Mouse (Mus musculus) small intestine, adult 2 months (tissue): ENCODE results near the gene Ncaph. TPM values are rescaled to one million over a fixed set of nuclear protein-coding genes. Genes with fewer than 3 reads are reported as not detected.
"Not testable (repeated sequence)": the region's sequence is repeated elsewhere in the genome, so short reads cannot be mapped to it uniquely, and the experiment has no call there.

Experiments used
- H3K27ac ChIP-seq: fragments of 200-500 bp; 2 replicates; pipeline ENCODE4 v1.5.1; 2012; ENCODE audit warnings: low read depth, low read length, control low read depth, inconsistent platforms; ENCODE audit not compliant: insufficient read depth
- H3K27me3 ChIP-seq: fragments of 200-500 bp; 2 replicates; pipeline ENCODE4 v1.6.1; 2012; ENCODE audit warnings: mild to moderate bottlenecking, moderate library complexity, low read length, inconsistent platforms; ENCODE audit not compliant: control insufficient read depth, insufficient read depth
- H3K36me3 ChIP-seq: fragments of 200-500 bp; 2 replicates; pipeline ENCODE4 v1.6.1; 2012; ENCODE audit warnings: mild to moderate bottlenecking, low read length, control low read depth, inconsistent platforms; ENCODE audit not compliant: control insufficient read depth, insufficient read depth
- H3K4me1 ChIP-seq: fragments of 200-500 bp; 2 replicates; pipeline ENCODE4 v1.6.1; 2012; ENCODE audit warnings: low read length, inconsistent platforms, mixed read lengths; ENCODE audit not compliant: control insufficient read depth, insufficient read depth, insufficient read length
- H3K4me3 ChIP-seq: fragments of 200-500 bp; 2 replicates; pipeline ENCODE4 v1.5.1; 2012; ENCODE audit warnings: low read depth, mild to moderate bottlenecking, control low read depth, inconsistent platforms, low read length, moderate library complexity
- CTCF ChIP-seq: fragments of 200-500 bp; IDR thresholded peaks from 2 replicates; pipeline ENCODE4 v1.5.1; 2012; ENCODE audit warnings: low read depth, mild to moderate bottlenecking, control low read depth, inconsistent platforms, low read length, moderate library complexity, mixed read lengths; ENCODE audit not compliant: insufficient replicate concordance, insufficient read length; ENCODE audit errors: extremely low read depth
- POLR2A ChIP-seq: fragments of 200-500 bp; IDR thresholded peaks from 2 replicates; pipeline ENCODE4 v1.6.1; 2012; ENCODE audit warnings: low read depth, mild to moderate bottlenecking, control low read depth, inconsistent platforms, low read length, moderate library complexity
- whole genome bisulfite sequencing: fragments of 180-500 bp; shearing (Covaris S2); methylation state at CpG from one replicate; pipeline ENCODE4 v1.1.7; 2018; 5-methylcytosine and 5-hydroxymethylcytosine counted together
- polyA plus RNA-seq: library from polyadenylated mRNA; depleted of rRNA; stranded (reverse); fragments of >200 nt; gene quantifications from 2 replicates; pipeline ENCODE4 v1.2.3, GENCODE M21; 2012

Ncaph gene
- polyA plus RNA-seq, 1 experiment: 2.2 TPM

DNA sequence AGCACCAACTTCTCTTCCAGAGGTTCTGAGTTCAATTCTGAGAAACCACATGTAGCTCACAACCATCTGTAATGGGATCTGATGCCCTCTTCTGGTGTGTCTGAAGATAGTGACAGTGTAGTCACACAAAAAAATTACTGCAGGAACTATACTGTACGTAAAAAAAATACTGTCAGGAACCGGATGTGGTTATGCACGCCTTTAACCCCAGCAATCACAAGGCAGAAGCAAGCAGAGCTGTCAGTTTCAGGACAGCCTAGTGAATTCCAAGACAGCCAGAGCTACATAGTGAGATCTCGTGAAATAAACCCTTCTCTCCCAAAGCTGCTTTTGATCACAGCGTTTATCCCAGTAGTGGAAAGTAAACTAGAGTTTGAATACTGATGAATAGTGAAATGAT, 47.5 kb downstream of the Ncaph start:
- Histone ChIP-seq H3K27ac (no peak overlapping the region), H3K4me1 (no peaks in the 10 kb centered on the region), H3K27me3 (no peaks in the 10 kb centered on the region), H3K4me3 (no peak overlapping the region), H3K36me3 (peaks cover 11% of the 10 kb centered on the region)
- WGBS: 83% methylated on average over 5 of the region's 5 CpGs
- TF ChIP-seq CTCF (no peak), POLR2A (no peak)

DNA sequence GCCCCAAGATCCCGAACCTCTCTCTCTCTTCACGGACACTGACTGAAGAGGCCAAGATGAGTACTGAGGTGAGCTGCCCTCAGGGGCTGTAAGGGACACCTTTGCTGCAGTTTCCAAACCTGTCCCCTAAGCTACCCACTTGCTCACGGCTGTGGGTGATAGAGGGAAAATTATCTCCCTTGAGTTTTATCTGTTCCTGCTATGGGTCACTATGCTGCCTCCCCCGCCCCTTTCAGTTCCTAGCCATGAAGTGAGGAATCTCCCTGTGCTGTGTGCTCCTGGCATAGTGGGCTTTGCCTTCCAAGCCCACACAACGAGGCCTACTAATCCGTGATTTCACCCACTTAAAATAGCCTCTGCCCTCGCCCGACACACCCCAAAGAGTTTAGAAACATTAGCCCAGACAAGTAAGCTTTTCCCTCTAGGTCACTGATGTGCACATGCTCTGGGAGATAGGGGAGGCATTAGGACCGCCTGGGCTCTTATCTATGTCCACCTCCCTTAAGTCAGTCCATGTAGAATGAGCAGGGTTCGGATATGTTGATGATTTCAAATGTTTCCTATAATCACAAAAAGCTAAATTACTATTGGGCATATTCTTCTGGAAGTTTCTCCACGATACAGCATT, 53.0 kb downstream of the Ncaph start:
- 89% methylated on average over 11 of the region's 11 CpGs for WGBS

GRCm38 (mm10) chr2:127079881-127080590, 53.7 kb downstream of the Ncaph start:
- no peaks in the 10 kb centered on the region for H3K4me1 ChIP-seq
- 84% methylated on average over 11 of the region's 11 CpGs for WGBS
- TF ChIP-seq POLR2A: no peak
- TF ChIP-seq CTCF: no peak
- H3K27ac ChIP-seq: no peak overlapping the region
- H3K27me3 ChIP-seq: no peaks in the 10 kb centered on the region
- H3K36me3 ChIP-seq: no peaks in the 10 kb centered on the region
- no peak overlapping the region for H3K4me3 ChIP-seq

More for the DNA sequence above, 53.0 kb downstream of the Ncaph start:
- Histone ChIP-seq H3K36me3 (no peaks in the 10 kb centered on the region), H3K4me1 (no peaks in the 10 kb centered on the region), H3K4me3 (no peak overlapping the region), H3K27ac (no peak overlapping the region), H3K27me3 (no peaks in the 10 kb centered on the region)
- TF ChIP-seq POLR2A (no peak), CTCF (no peak)

GRCm38 (mm10) chr2:127079066-127079465, 54.7 kb downstream of the Ncaph start:
- WGBS: 46% methylated on average over 2 of the region's 2 CpGs
- not testable (repeated sequence) for H3K36me3 ChIP-seq, H3K4me1 ChIP-seq, H3K27ac ChIP-seq, H3K4me3 ChIP-seq, H3K27me3 ChIP-seq

GRCm38 (mm10) chr2:127077611-127078010, 56.1 kb downstream of the Ncaph start:
- Histone ChIP-seq H3K27me3 (no peaks in the 10 kb centered on the region), H3K36me3 (no peaks in the 10 kb centered on the region), H3K4me1 (no peaks in the 10 kb centered on the region), H3K27ac (no peak overlapping the region), H3K4me3 (no peak overlapping the region)
- 83% methylated on average over 9 of the region's 9 CpGs for WGBS
- no peak for TF ChIP-seq CTCF
- no peak for TF ChIP-seq POLR2A

- H3K4me3 ChIP-seq: no peak overlapping the region
- no peaks in the 10 kb centered on the region for H3K36me3 ChIP-seq
- 95% methylated on average over 2 of the region's 2 CpGs for WGBS
- H3K27me3 ChIP-seq: no peaks in the 10 kb centered on the region
- no peaks in the 10 kb centered on the region; the same call in 1 of the 2 replicates for H3K4me1 ChIP-seq
- no peak for TF ChIP-seq CTCF
- no peak overlapping the region for H3K27ac ChIP-seq
These were observed 59.6 kb downstream of the Ncaph start for GRCm38 (mm10) chr2:127074116-127074515.

DNA sequence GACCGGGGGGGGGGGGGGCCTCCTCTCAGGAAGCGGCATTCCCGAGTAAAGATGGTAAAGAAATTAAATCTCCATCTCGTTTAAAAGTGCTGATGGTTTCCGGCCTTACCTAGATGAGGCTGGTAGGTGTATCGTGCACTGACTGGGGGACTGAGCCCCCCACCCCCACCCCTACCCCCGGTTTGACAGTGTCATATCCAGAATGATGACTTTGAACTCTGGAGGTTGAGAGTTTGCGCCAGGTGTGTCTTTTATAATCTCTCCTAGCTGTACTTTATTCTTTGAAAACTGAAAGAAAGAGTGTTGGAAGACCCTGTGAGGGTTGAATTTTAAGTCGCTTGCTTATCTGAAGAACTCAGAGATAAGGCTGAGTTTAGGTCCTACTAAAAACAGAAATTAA, 62.9 kb downstream of the Ncaph start:
- Histone ChIP-seq H3K4me3 (peak overlapping the region; percentile 94), H3K27ac (no peak overlapping the region), H3K4me1 (no peaks in the 10 kb centered on the region; the same call in 1 of the 2 replicates), H3K36me3 (peaks cover 6% of the 10 kb centered on the region), H3K27me3 (no peaks in the 10 kb centered on the region)
- TF ChIP-seq CTCF (peak; percentile 10; the same call in 1 of the 2 replicates), POLR2A (no peak)
- 3% methylated on average over 9 of the region's 9 CpGs for WGBS
